Mouse (Mus musculus) brain, embryonic 14.5 days (tissue): Measurements from ENCODE around the gene Chrna10.

Experiments used
- CTCF ChIP-seq: fragments of 200-500 bp; IDR thresholded peaks from 2 replicates; pipeline ENCODE4 v1.5.1; 2012; ENCODE audit warnings: inconsistent platforms, mild to moderate bottlenecking, moderate library complexity, borderline replicate concordance; ENCODE audit not compliant: insufficient read depth, insufficient read length; ENCODE audit errors: extremely low read depth
- POLR2A ChIP-seq: fragments of 200-500 bp; IDR thresholded peaks from 2 replicates; pipeline ENCODE4 v1.6.1; 2012; ENCODE audit warnings: mild to moderate bottlenecking, inconsistent platforms, borderline replicate concordance; ENCODE audit not compliant: poor library complexity, insufficient read depth, insufficient read length, severe bottlenecking; ENCODE audit errors: extremely low read depth

- no peak for TF ChIP-seq CTCF
- TF ChIP-seq POLR2A: no peak
These were observed 13.9 kb downstream of the Chrna10 start for GRCm38 (mm10) chr7:102102696-102103095.
